Mouse (Mus musculus) cerebellum, adult 2 months (tissue): ENCODE data around the gene Gm10840.

Experiments used
- CTCF ChIP-seq: fragments of 200-500 bp; IDR thresholded peaks from 2 replicates; pipeline ENCODE4 v1.5.1; 2011; ENCODE audit warnings: low read depth, mild to moderate bottlenecking, control low read depth, low read length, moderate library complexity, borderline replicate concordance; ENCODE audit not compliant: insufficient read depth
- POLR2A ChIP-seq: fragments of 200-500 bp; IDR thresholded peaks from 2 replicates; pipeline ENCODE4 v1.6.1; 2011; ENCODE audit warnings: low read length, control low read depth, borderline replicate concordance; ENCODE audit not compliant: insufficient read depth

GRCm38 (mm10) chr11:106173228-106173627 is 12.6 kb downstream of the Gm10840 start:
- TF ChIP-seq CTCF (no peak), POLR2A (no peak)
